Mouse (Mus musculus) gastrocnemius, postnatal 36 days (tissue): ENCODE measurements around the gene Cplx2. TPM values are rescaled to one million over a fixed set of nuclear protein-coding genes. Genes with fewer than 3 reads are reported as not detected.

Experiments
- DNase-seq, 2 experiments: peaks; one replicate each; pipeline ENCODE4 v3.0.0; 2022
- intact Hi-C: fragments of 180-260 bp; cut with DNase I; formaldehyde crosslinking; loops from one replicate; pipeline ENCODE4 v1.15.1; 2025
- total RNA-seq, 2 experiments: library from RNA; stranded (reverse); gene quantifications; 2 replicates each; pipeline ENCODE4 v1.2.3; 2021

Gene Cplx2
- total RNA-seq, 2 experiments from 2014 or later, result 1.0 to 1.1 TPM

GRCm38 (mm10) chr13:54400565-54401179, 29.5 kb downstream of the Cplx2 start:
- intact Hi-C loops, result no loop called here
- no peak for DNase-seq

- DNase-seq, result no peak
- intact Hi-C loops, result no loop called here
These were observed 30.0 kb downstream of the Cplx2 start for GRCm38 (mm10) chr13:54401180-54401569.

GRCm38 (mm10) chr13:54402346-54402745, 31.2 kb downstream of the Cplx2 start:
- intact Hi-C loops, result no loop called here
- DNase-seq, result no peak

GRCm38 (mm10) chr13:54403224-54404070, 32.3 kb downstream of the Cplx2 start:
- intact Hi-C loops, result no loop called here
- DNase-seq, result no peak

- DNase-seq, result no peak
- intact Hi-C loops, result no loop called here
These were observed 33.1 kb downstream of the Cplx2 start for GRCm38 (mm10) chr13:54404205-54404604.

GRCm38 (mm10) chr13:54405805-54406204, 34.7 kb downstream of the Cplx2 start:
- intact Hi-C loops, result no loop called here
- no peak for DNase-seq

GRCm38 (mm10) chr13:54411656-54412055, 40.5 kb downstream of the Cplx2 start:
- no peak for DNase-seq
- intact Hi-C loops, result no loop called here

GRCm38 (mm10) chr13:54412236-54412635, 41.1 kb downstream of the Cplx2 start:
- intact Hi-C loops, result no loop called here
- no peak for DNase-seq

- intact Hi-C loops, result no loop called here
- no peak for DNase-seq
These were observed 41.6 kb downstream of the Cplx2 start for GRCm38 (mm10) chr13:54412721-54413120.

GRCm38 (mm10) chr13:54415059-54415458, 43.9 kb downstream of the Cplx2 start:
- intact Hi-C loops, result no loop called here
- DNase-seq, result no peak

- intact Hi-C loops, result no loop called here
- no peak for DNase-seq
These were observed 47.7 kb downstream of the Cplx2 start for GRCm38 (mm10) chr13:54418781-54419327.

GRCm38 (mm10) chr13:54420226-54420625, 49.1 kb downstream of the Cplx2 start:
- DNase-seq, result no peak
- intact Hi-C loops, result no loop called here

- intact Hi-C loops, result no loop called here
- DNase-seq, result no peak
These were observed 54.1 kb downstream of the Cplx2 start for GRCm38 (mm10) chr13:54425269-54425668.

- intact Hi-C loops, result no loop called here
- no peak for DNase-seq
These were observed 55.9 kb downstream of the Cplx2 start for GRCm38 (mm10) chr13:54426781-54427655.

- DNase-seq, result no peak
- intact Hi-C loops, result no loop called here
These were observed 57.6 kb downstream of the Cplx2 start for GRCm38 (mm10) chr13:54428771-54429170.

- intact Hi-C loops, result no loop called here
- DNase-seq, result no peak
These were observed 58.9 kb downstream of the Cplx2 start for GRCm38 (mm10) chr13:54430051-54430450.

- intact Hi-C loops, result no loop called here
- DNase-seq, result no peak
These were observed 60.0 kb downstream of the Cplx2 start for GRCm38 (mm10) chr13:54431161-54431560.
